Mouse (Mus musculus) spleen, postnatal 10 days (tissue): Measurements from ENCODE around the gene Dicer1.
"Not testable (repeated sequence)": the region's sequence is repeated elsewhere in the genome, so short reads cannot be mapped to it uniquely, and the experiment has no call there.

Experiments used
- DNase-seq, 2 experiments: peaks; one replicate each; pipeline ENCODE4 v3.0.0; 2021 to 2022; ENCODE audit warnings: low spot score in 2 of 2

Gene Dicer1

GRCm38 (mm10) chr12:104740841-104741787, 10.6 kb downstream of the Dicer1 start:
- no peak for DNase-seq

- no peak for DNase-seq
Observed at GRCm38 (mm10) chr12:104738931-104739330, 12.8 kb downstream of the Dicer1 start.

- DNase-seq, result no peak
Observed at GRCm38 (mm10) chr12:104738446-104738845, 13.3 kb downstream of the Dicer1 start.

GRCm38 (mm10) chr12:104737666-104738065, 14.1 kb downstream of the Dicer1 start:
- no peak for DNase-seq

GRCm38 (mm10) chr12:104735993-104736395, 15.8 kb downstream of the Dicer1 start:
- no peak for DNase-seq

GRCm38 (mm10) chr12:104733165-104733564, 18.6 kb downstream of the Dicer1 start:
- no peak for DNase-seq

- DNase-seq, result no peak
Observed at GRCm38 (mm10) chr12:104731782-104732181, 20.0 kb downstream of the Dicer1 start.

- DNase-seq, result not testable (repeated sequence)
Observed at GRCm38 (mm10) chr12:104726436-104726835, 25.3 kb downstream of the Dicer1 start.

- no peak for DNase-seq
Observed at GRCm38 (mm10) chr12:104722056-104722455, 29.7 kb downstream of the Dicer1 start.

GRCm38 (mm10) chr12:104721011-104721410, 30.7 kb downstream of the Dicer1 start:
- no peak for DNase-seq

GRCm38 (mm10) chr12:104718956-104719355, 32.8 kb downstream of the Dicer1 start:
- no peak for DNase-seq

- DNase-seq, result no peak
Observed at GRCm38 (mm10) chr12:104716409-104716808, 35.3 kb downstream of the Dicer1 start.

- DNase-seq, result no peak
Observed at GRCm38 (mm10) chr12:104715453-104715852, 36.3 kb downstream of the Dicer1 start.

- DNase-seq, result no peak
Observed at GRCm38 (mm10) chr12:104700266-104700665, 51.5 kb downstream of the Dicer1 start.

- DNase-seq, result peak in 1 of 2 experiments; percentile 44
Observed at GRCm38 (mm10) chr12:104699753-104700152, 52.0 kb downstream of the Dicer1 start.

- no peak for DNase-seq
Observed at GRCm38 (mm10) chr12:104695514-104695913, 56.2 kb downstream of the Dicer1 start.

GRCm38 (mm10) chr12:104692864-104693263, 58.9 kb downstream of the Dicer1 start:
- no peak for DNase-seq

GRCm38 (mm10) chr12:104690412-104690811, 61.3 kb downstream of the Dicer1 start:
- DNase-seq, result no peak

- DNase-seq, result no peak
Observed at GRCm38 (mm10) chr12:104688870-104689269, 62.9 kb downstream of the Dicer1 start.

GRCm38 (mm10) chr12:104684411-104684931, 67.3 kb downstream of the Dicer1 start:
- no peak for DNase-seq

- no peak for DNase-seq
Observed at GRCm38 (mm10) chr12:104679819-104680132, 72.0 kb downstream of the Dicer1 start.

GRCm38 (mm10) chr12:104679121-104679818, 72.5 kb downstream of the Dicer1 start:
- no peak for DNase-seq

GRCm38 (mm10) chr12:104678462-104678861, 73.3 kb downstream of the Dicer1 start:
- no peak for DNase-seq
